Mouse (Mus musculus): Measurements from ENCODE around the gene Nup188.

DNA sequence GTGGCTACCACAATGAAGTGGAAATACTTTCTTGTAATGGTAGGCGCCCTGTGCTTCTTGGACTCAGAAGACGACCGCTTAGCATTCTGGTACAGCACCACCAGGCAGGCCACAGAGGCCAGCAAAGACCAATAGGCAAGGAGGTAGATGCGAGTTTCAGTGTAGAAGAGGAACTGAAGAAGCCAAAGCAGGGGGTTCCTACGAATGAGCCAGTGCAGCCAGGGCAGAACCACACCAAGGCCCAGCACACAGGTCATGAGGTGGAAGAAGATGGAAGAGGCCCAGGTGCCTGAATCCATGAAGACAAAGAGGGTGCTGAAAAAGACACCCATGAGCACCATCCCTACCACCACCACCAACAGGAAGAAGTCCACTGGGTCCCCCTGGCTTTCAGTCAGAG is 1.2 kb upstream of the Nup188 start:
- TF ChIP-seq CTCF (IDR thresholded peaks at IDR 0.05; ENCODE audit: borderline replicate concordance, insufficient read depth, low read length) (no peak), POLR2A (IDR thresholded peaks at IDR 0.05; ENCODE audit: low read depth, low read length) (no peak)

All from embryonic fibroblast, embryonic 13.5 days (primary cell).